Mouse (Mus musculus): ENCODE measurements around the gene Fblim1. TPM values are rescaled to one million over a fixed set of nuclear protein-coding genes. Genes with fewer than 3 reads are reported as not detected.

Fblim1 gene
- under 1 TPM in 1 of 2 experiments, not detected in 1; 0.11 TPM for total RNA-seq (2023)

GRCm38 (mm10) chr4:141605861-141606260 is at the start of gene Fblim1:
Gene Fblim1, minus strand, starts transcription at chr4:141606096.

GRCm38 (mm10) chr4:141623666-141624065 is 17.8 kb upstream of the Fblim1 start, which contains the start of gene Slc25a34:
Gene Slc25a34, minus strand, starts transcription at chr4:141623821.

GRCm38 (mm10) chr4:141618565-141619243 is 12.8 kb upstream of the Fblim1 start, which contains the start of gene Tmem82:
Gene Tmem82, minus strand, starts transcription at chr4:141618633.

GRCm38 (mm10) chr4:141538408-141539212 is 67.3 kb downstream of the Fblim1 start, which contains the start of gene Spen:
Gene Spen, minus strand, starts transcription at chr4:141538597.

Other genes with a start within 250 kb of the Fblim1 start
- gene Fam131c, start 237.9 kb downstream of the Fblim1 start, total RNA-seq (2023): not detected
- not detected for gene Clcnka, start 207.4 kb downstream of the Fblim1 start, total RNA-seq (2023)
- gene Clcnkb, start 190.1 kb downstream of the Fblim1 start, total RNA-seq (2023): not detected
- gene Hspb7, start 185.3 kb downstream of the Fblim1 start, total RNA-seq (2023): not detected
- gene Srarp, start 170.0 kb downstream of the Fblim1 start, total RNA-seq (2023): not detected
- gene Zbtb17, start 161.4 kb downstream of the Fblim1 start, total RNA-seq (2023): 10 to 100 TPM; 16.7 to 20.7 TPM
- gene Spen, start 67.5 kb downstream of the Fblim1 start, total RNA-seq (2023): 10 to 100 TPM; 79.5 to 93.0 TPM
- gene Tmem82, start 12.5 kb upstream of the Fblim1 start, total RNA-seq (2023): not detected
- not detected for gene Slc25a34, start 17.7 kb upstream of the Fblim1 start, total RNA-seq (2023)
- 10 to 100 TPM; 33.1 to 35.7 TPM for gene Plekhm2, start 58.8 kb upstream of the Fblim1 start, total RNA-seq (2023)
- gene Rsc1a1, start 79.5 kb upstream of the Fblim1 start, total RNA-seq (2023): 1 to 10 TPM in 1 of 2 experiments, not detected in 1; 2.8 TPM
- 10 to 100 TPM; 35.2 to 40.9 TPM for gene Ddi2, start 117.3 kb upstream of the Fblim1 start, total RNA-seq (2023)
- under 1 TPM in 1 of 2 experiments, not detected in 1; 0.24 TPM for gene Agmat, start 140.6 kb upstream of the Fblim1 start, total RNA-seq (2023)
- gene Dnajc16, start 184.8 kb upstream of the Fblim1 start, total RNA-seq (2023): 1 to 10 TPM; 3.8 to 4.5 TPM
- 10 to 100 TPM; 18.3 to 24.9 TPM for gene Casp9, start 187.5 kb upstream of the Fblim1 start, total RNA-seq (2023)
- not detected for gene Cela2a, start 220.1 kb upstream of the Fblim1 start, total RNA-seq (2023)
- gene Ctrc, start 240.3 kb upstream of the Fblim1 start, total RNA-seq (2023): not detected